Mouse (Mus musculus) cerebellum, postnatal 25 days (tissue): ENCODE measurements around the gene Cpne5.
"Not testable (repeated sequence)": the region's sequence is repeated elsewhere in the genome, so short reads cannot be mapped to it uniquely, and the experiment has no call there.

Experiments used
- DNase-seq, 2 experiments: peaks; one replicate each; pipeline ENCODE4 v3.0.0; 2021; ENCODE audit warnings: mixed read lengths in 2 of 2

Cpne5 gene

GRCm38 (mm10) chr17:29237772-29238420 is at the start of gene Cpne5:
Gene Cpne5, minus strand, starts transcription at chr17:29238167.
- peak in 1 of 2 experiments; percentile 50 for DNase-seq

DNA sequence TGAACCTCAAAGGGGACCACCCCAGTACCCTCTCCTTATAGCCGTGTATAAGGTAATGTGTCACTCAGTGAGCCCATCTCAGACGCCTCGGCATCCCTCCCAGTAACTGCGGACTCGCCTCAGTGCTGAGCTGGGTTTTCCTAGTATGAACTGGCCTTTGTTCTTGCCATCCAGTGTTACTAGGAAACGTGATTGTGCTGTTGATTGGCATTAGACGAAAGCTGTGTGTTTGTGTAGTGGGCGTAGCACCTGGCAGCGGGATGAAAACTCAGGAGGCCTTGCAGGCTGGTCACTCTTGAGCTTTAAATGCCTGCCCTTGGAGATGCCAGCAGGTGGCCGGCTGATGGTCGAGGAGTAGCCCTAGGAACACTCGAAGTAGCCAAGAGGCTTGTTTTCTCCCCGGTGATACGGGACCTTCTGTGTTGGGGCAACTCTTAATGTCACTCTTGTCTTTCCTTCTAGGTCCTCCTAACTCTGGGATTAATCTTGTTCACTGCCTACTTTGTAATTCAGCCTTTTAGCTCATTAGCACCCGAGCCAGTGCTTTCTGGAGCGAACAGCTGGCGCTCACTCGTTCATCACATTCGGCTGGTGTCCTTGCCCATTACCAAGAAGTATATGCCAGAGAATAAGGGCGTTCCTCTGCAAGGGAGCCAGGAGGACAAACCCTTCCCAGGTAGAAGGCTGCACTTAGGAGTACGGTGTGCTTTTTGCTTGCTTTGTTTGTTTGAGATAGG is 44.4 kb upstream of the Cpne5 start:
- DNase-seq: no peak

GRCm38 (mm10) chr17:29281541-29281940 is 43.6 kb upstream of the Cpne5 start:
- no peak for DNase-seq

- no peak for DNase-seq
These were observed 42.5 kb upstream of the Cpne5 start for GRCm38 (mm10) chr17:29280422-29280821.

- DNase-seq: no peak
These were observed 35.9 kb upstream of the Cpne5 start for GRCm38 (mm10) chr17:29273889-29274288.

DNA sequence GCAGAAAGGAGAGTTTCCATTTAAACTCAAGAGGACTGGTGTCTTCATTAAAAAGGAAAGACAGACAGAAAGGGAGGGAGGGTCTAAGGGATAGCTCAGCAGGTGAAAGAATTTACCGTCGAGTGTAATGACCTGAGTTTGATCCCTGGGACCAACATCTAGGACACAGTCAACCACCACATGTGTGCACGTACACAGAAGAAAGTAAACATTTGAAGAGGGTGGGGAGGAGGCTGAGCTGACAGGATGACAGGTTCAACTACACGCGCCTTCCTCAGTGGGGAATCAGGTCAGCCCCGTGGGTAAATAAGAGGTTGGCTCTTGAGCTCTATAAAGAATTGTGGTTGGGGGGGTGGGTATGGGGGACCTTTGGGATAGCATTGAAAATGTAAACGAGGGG is 35.2 kb upstream of the Cpne5 start:
- DNase-seq: no peak

DNA sequence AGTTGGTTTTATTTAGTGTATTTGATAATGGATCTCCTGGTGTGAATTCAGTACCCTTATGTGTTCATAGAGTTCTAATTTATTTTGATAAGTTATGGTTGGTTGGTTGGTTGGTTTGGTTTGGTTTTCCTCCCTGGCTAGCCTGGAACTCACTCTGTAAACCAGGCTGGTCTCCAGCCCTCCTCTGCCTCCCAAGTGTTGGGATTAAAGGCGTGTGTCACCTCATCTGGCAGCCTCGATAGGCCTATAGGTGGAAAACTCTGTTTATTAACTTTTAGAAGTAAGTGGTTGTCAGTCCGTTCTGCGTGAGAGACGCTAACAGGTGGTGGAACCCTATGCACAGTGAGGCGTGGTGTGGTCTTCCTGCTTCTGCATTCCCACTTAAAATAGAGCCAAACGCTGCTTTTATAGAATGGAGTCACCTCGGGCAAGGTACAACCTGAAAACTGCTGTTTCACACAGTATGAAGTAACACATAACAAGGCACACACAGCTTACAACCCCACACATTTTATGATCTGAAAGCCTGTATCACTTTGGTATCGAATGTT is 32.3 kb upstream of the Cpne5 start:
- DNase-seq: no peak

DNA sequence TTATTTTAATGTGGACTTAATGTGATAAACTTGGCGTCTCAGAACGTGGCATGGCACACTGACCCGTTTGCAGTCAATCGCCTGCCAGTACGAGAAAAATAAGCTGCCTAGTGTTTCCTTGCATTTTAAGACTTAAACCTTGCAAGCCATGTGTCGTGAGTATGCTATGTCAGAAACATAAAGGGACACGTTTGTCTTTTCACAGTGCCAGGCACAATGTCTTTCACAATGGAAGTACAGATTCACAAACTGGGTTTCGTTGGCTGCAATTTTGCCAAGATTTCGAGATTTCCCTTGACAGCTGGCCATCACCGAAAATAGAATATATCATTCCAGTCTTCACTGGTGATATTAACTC is 31.4 kb upstream of the Cpne5 start:
- DNase-seq: no peak

- peak; percentile 97 to 98 for DNase-seq
These were observed 30.8 kb upstream of the Cpne5 start, which contains the start of gene BC004004 for GRCm38 (mm10) chr17:29268682-29269348. Gene BC004004, plus strand, starts transcription at chr17:29268788.

- peak in 1 of 2 experiments; percentile 31 for DNase-seq
These were observed 30.1 kb upstream of the Cpne5 start for GRCm38 (mm10) chr17:29267931-29268681.

- not testable (repeated sequence) for DNase-seq
These were observed 29.1 kb upstream of the Cpne5 start for GRCm38 (mm10) chr17:29267040-29267439.

DNA sequence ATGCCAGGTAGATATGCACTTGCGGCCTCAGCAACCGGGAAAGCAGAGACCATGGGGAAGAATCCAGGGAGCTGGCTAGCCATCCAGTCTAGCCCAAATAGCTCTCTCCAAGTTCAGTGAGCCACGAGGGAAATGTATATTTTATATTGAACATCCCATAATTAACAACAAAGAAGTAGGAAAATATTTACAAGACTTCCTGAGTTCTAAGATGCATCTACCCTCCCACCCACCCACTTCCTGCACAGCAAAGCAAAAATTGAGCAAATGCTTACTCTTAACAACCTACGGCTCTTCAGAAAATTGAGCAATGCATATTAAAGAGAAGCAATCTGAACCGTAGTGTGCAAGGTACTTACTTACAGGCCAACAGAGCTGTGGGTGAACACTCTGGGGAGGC is 26.8 kb upstream of the Cpne5 start:
- DNase-seq: no peak

- DNase-seq: peak; percentile 88 to 89
These were observed 26.1 kb upstream of the Cpne5 start, which contains the start of gene Ppil1 for GRCm38 (mm10) chr17:29263840-29264633. Gene Ppil1, minus strand, starts transcription at chr17:29264186.

- DNase-seq: no peak
These were observed 25.4 kb upstream of the Cpne5 start for GRCm38 (mm10) chr17:29263417-29263816.

DNA sequence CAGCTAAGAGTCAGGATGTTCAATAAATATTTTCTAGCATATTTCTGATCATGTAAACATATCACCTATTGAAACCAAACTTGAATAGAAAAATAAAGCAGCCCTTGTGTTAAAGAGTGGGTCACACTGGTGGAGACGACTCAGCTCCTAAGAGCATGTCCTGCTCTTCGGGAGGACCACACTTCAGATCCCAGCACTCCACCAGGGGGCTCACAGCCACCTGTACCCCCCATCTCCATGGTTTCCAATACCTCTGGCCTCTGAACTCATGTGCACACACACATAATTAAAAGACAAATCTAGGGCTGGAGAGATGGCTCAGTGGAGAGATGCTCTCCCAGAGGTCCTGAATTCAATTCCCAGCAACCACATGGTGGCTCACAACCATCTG is 24.3 kb upstream of the Cpne5 start:
- DNase-seq: no peak

- DNase-seq: no peak
These were observed 23.8 kb upstream of the Cpne5 start for GRCm38 (mm10) chr17:29261603-29262258.

DNA sequence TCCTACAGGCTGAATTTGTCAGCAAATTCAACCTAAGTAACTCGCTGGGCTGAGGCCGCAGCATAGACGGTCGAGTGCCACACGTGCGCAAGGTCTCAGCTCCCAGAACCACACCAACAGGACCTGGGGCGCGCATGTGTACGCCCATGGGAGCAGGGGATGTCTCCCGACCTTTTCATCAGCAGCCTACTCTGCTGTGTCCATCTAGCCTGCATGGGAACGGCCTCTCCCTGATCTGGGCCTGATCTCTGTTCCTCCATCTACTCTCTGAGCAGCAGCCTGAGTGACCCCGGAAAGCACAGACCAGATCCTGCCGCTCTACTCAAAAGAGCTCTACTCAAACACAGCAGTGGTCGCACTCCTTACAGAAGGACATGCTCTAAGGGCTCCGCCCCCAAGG is 22.5 kb upstream of the Cpne5 start:
- DNase-seq: no peak

DNA sequence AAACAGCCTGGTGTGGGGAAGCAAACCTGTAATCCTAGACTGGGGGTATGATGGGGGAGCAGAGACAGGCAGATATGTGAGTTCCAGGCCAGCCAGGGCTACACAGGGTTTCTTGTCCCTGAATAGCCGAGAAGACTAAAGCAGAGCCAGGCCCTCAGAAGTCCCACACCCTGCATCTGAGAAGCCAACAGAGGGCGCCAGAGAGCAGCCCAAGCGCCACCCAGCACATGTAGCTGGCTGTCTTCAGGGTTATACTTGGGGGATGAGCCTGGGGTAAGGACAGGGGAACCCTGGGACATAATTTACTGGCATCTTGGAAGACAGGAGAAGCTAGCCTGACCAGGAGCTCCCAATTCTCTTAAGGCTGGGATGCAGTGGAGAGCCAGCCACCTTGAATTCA is 21.5 kb upstream of the Cpne5 start:
- DNase-seq: peak; percentile 85 to 91

DNA sequence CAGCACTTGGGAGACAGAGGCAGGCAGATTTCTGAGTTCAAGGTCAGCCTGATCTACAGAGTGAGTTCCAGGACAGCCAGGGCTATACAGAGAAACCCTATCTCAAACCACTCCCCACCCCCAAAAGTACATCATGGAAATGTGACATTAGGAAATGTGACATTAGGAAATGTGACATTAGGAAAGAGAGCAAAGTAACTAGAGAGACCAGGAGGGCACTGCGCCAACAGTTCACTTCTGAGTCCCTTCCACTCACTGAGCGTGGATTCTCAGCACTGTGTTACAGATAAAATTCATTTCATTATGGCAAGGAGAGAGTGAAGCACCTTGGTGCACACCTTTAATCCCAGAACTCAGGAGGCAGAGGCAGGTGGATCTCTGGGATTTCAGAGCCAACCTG is 21.0 kb upstream of the Cpne5 start:
- DNase-seq: no peak

DNA sequence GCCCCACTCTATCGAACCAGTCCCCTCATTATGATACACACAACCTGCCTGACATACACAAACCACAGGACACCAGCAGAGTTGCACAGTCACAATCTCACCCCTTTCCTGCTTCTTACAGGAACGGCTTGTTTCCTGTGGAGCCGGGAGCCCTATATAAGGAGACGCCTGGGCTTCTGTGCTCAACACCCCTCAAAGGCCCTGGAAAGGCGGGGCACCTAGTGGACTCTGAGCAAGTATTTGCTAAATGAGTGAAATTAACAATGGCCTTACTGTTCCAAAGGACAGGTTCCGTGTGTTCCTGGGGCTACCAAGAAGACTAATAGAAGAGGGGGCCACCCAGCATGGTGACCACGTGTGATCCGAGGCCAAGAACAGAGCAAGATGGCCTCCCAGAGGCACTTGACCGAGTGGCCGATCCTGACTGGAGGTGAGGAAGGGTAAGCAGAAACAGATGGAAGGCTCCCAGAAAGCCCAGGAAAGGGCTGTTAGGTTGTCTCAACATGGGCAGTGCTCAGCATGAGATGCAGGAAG is 20.1 kb upstream of the Cpne5 start:
- no peak for DNase-seq

GRCm38 (mm10) chr17:29257001-29257511 is 19.1 kb upstream of the Cpne5 start:
- DNase-seq: peak in 1 of 2 experiments; percentile 54
